Mouse (Mus musculus) inflammation-experienced regulatory T-cells, adult 6 months (primary cell): ENCODE measurements around the gene Mansc4. TPM values are rescaled to one million over a fixed set of nuclear protein-coding genes. Genes with fewer than 3 reads are reported as not detected.

Experiments
- ATAC-seq: one replicate; pipeline ENCODE4 v1.8.0; 2017
- polyA plus RNA-seq, 3 experiments: library from polyadenylated mRNA; unstranded; fragments of 100-300 nt; shearing (Covaris generic); gene quantifications; one replicate each; pipeline ENCODE4 v1.2.1; 2017

Mansc4 gene
- polyA plus RNA-seq, 3 experiments from 2014 or later, result 0.33 to 0.40 TPM; not detected in 1

- no peak for ATAC-seq
Observed at GRCm38 (mm10) chr6:147076878-147077277, 10.0 kb downstream of the Mansc4 start.

GRCm38 (mm10) chr6:147075808-147076387 lies 10.9 kb downstream of the Mansc4 start:
- ATAC-seq, result no peak

- ATAC-seq, result no peak
Observed at GRCm38 (mm10) chr6:147064944-147065261, 21.9 kb downstream of the Mansc4 start.

GRCm38 (mm10) chr6:147064226-147064943 lies 22.4 kb downstream of the Mansc4 start:
- no peak for ATAC-seq

GRCm38 (mm10) chr6:147062694-147063093 lies 24.1 kb downstream of the Mansc4 start:
- no peak for ATAC-seq

- no peak for ATAC-seq
Observed at GRCm38 (mm10) chr6:147062034-147062433, 24.8 kb downstream of the Mansc4 start.

GRCm38 (mm10) chr6:147061630-147062029 lies 25.2 kb downstream of the Mansc4 start:
- ATAC-seq, result no peak

- ATAC-seq, result no peak
Observed at GRCm38 (mm10) chr6:147059326-147059725, 27.5 kb downstream of the Mansc4 start.

GRCm38 (mm10) chr6:147055374-147055977 lies 31.4 kb downstream of the Mansc4 start:
- ATAC-seq, result no peak

- no peak for ATAC-seq
Observed at GRCm38 (mm10) chr6:147053785-147054646, 32.8 kb downstream of the Mansc4 start.

- no peak for ATAC-seq
Observed at GRCm38 (mm10) chr6:147052440-147052839, 34.4 kb downstream of the Mansc4 start.

GRCm38 (mm10) chr6:147051666-147052065 lies 35.2 kb downstream of the Mansc4 start:
- ATAC-seq, result no peak

GRCm38 (mm10) chr6:147049239-147049805 lies 37.5 kb downstream of the Mansc4 start:
- no peak for ATAC-seq

- ATAC-seq, result no peak
Observed at GRCm38 (mm10) chr6:147043633-147044032, 43.2 kb downstream of the Mansc4 start.

- ATAC-seq, result peak; percentile 97
Observed at GRCm38 (mm10) chr6:147042291-147043290, 44.2 kb downstream of the Mansc4 start, which contains the start of gene Mrps35. TSS of gene Mrps35 (plus strand) at chr6:147042764.

- ATAC-seq, result no peak
Observed at GRCm38 (mm10) chr6:147032303-147032925, 54.4 kb downstream of the Mansc4 start, which contains the start of gene Rep15. TSS of gene Rep15 (plus strand) at chr6:147032584.

- ATAC-seq, result no peak
Observed at GRCm38 (mm10) chr6:147030096-147030885, 56.5 kb downstream of the Mansc4 start.

GRCm38 (mm10) chr6:147029591-147029990 lies 57.2 kb downstream of the Mansc4 start:
- no peak for ATAC-seq

- no peak for ATAC-seq
Observed at GRCm38 (mm10) chr6:147028396-147028795, 58.4 kb downstream of the Mansc4 start.
